Mouse (Mus musculus) heart, embryonic 16.5 days (tissue): ENCODE measurements around the gene Trim60. TPM values are rescaled to one million over a fixed set of nuclear protein-coding genes. Genes with fewer than 3 reads are reported as not detected.

Experiments used
- polyA plus RNA-seq: library from polyadenylated mRNA; unstranded; fragments of >200 nt; fragmentation: Nextera tagmentation; extraction: Ambion mirVana; gene quantifications from 2 replicates; pipeline ENCODE4 v1.2.1, GENCODE M21; 2015

The Trim60 gene
- polyA plus RNA-seq, 1 experiment from 2014 or later = not detected

Other genes with a start within 250 kb of the Trim60 start
- gene Klhl2, start 168.6 kb downstream of the Trim60 start, polyA plus RNA-seq = 3.6 and 7.5 TPM in 2 replicates
- gene Tmem192, start 71.4 kb downstream of the Trim60 start, polyA plus RNA-seq = 29.4 and 31.6 TPM in 2 replicates
- not detected in 2 replicates for gene Trim75, start 30.8 kb downstream of the Trim60 start, polyA plus RNA-seq
- gene Trim61, start 61 bp downstream of the Trim60 start, polyA plus RNA-seq = 0.07 and 0.16 TPM in 2 replicates
- gene Apela, start 18.8 kb upstream of the Trim60 start, polyA plus RNA-seq = 2.9 and 4.3 TPM in 2 replicates
- gene Gm10663, start 56.4 kb upstream of the Trim60 start, polyA plus RNA-seq = not detected in 2 replicates
- 0.19 and 0.24 TPM in 2 replicates for gene BC030870, start 111.0 kb upstream of the Trim60 start, polyA plus RNA-seq